Mouse (Mus musculus) C2C12 (cell line): Measurements from ENCODE around the gene Abi3bp.

Experiments
- CTCF ChIP-seq: IDR thresholded peaks from one replicate; pipeline ENCODE4 v1.5.1; 2011; ENCODE audit not compliant: control insufficient read depth, insufficient read depth, insufficient read length
- FOSL1 ChIP-seq: IDR thresholded peaks from one replicate; pipeline ENCODE4 v1.8.0; 2011; ENCODE audit warnings: mild to moderate bottlenecking, low read length; ENCODE audit not compliant: poor library complexity, insufficient read depth, severe bottlenecking
- MAX ChIP-seq: IDR thresholded peaks from one replicate; pipeline ENCODE4 v1.6.1; 2011; ENCODE audit warnings: mild to moderate bottlenecking, control low read depth
- USF1 ChIP-seq: IDR thresholded peaks from one replicate; pipeline ENCODE4 v1.6.1; 2011; ENCODE audit warnings: low read depth, mild to moderate bottlenecking, control low read depth, moderate library complexity

DNA sequence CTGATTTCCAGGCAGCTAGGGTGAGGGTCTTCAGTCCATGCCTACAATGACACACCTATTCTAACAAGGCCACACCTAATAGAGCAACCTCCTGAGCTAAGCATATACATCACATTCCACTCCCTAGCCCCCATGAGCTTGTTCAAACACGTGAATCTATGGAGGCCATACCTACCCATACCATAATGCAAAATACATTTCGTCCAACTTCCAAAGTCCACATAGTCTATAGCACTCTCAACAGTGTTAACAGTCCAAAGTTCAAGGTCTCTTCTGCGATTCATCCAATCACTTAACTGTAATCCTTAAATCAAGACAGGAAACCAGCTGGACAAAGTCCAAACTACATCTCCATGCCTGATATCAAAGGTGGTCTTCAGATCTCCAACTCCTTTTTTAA lies 232.4 kb downstream of the Abi3bp start:
- TF ChIP-seq CTCF (no peak), USF1 (no peak), FOSL1 (no peak), MAX (no peak)
